Mouse (Mus musculus): Measurements from ENCODE around the gene Bhlhe23.

GRCm38 (mm10) chr2:180794422-180794821, 17.7 kb upstream of the Bhlhe23 start:
- TF ChIP-seq POLR2A (IDR thresholded peaks at IDR 0.05; ENCODE audit: low read depth, low read length) (no peak), ZC3H11A (IDR thresholded peaks at IDR 0.05; ENCODE audit: low read depth, low read length) (no peak), MAFK (IDR thresholded peaks at IDR 0.05; ENCODE audit: insufficient replicate concordance, low read length) (no peak), USF1 (IDR thresholded peaks at IDR 0.05; ENCODE audit: low read depth, low read length) (no peak), CTCF (conservative IDR thresholded peaks at IDR 0.05 in 1 of 2, IDR thresholded peaks at IDR 0.05 in 1 of 2; ENCODE audit: low read depth in 2 of 2, low read length in 2 of 2) (no peak), POLR2AphosphoS2 (IDR thresholded peaks at IDR 0.05; ENCODE audit: low read depth, low read length) (no peak), ZKSCAN1 (IDR thresholded peaks at IDR 0.05; ENCODE audit: borderline replicate concordance, low read depth, low read length) (no peak), ELF1 (IDR thresholded peaks at IDR 0.05; ENCODE audit: low read depth, low read length) (no peak), TCF12 (IDR thresholded peaks at IDR 0.05; ENCODE audit: low read depth, low read length) (no peak), E2F4 (IDR thresholded peaks at IDR 0.05; ENCODE audit: insufficient replicate concordance, low read depth, low read length) (no peak)

All from CH12.LX (cell line).